Comparison of ENCODE assay signal across 14 mouse cellular contexts in genomic region chr9:63596660-63597059, GRCm38 (mm10). TPM values are rescaled to one million over a fixed set of nuclear protein-coding genes. Genes with fewer than 3 reads are reported as not detected.
DNase-seq lines count a peak whose midpoint lies in the region; ATAC-seq lines count a peak whose summit lies in the region.
"Had no signal": no experiment of that assay in that cellular context is flagged by ENCODE, and none has a peak within 500 bp of the region (broad histone marks: within the 10 kb centered on the region; RNA-seq: fewer than 3 reads in every experiment).

No protein-coding gene starts in this region.

- no peaks in the 10 kb centered on the region for H3K27me3 ChIP-seq in kidney, embryonic 14.5 days (ENCODE audit: control insufficient read depth, insufficient read depth, low read length)
- H3K27me3 ChIP-seq in limb, embryonic 12.5 days = no peaks in the 10 kb centered on the region
- H3K27me3 ChIP-seq: embryonic facial prominence, embryonic 13.5 days; liver, embryonic 13.5 days; midbrain, embryonic 13.5 days had no signal

- H3K4me2 ChIP-seq in kidney, embryonic 14.5 days (replicated peaks; ENCODE audit: low read depth, low read length) = no peak overlapping the region
- H3K4me2 ChIP-seq in limb, embryonic 12.5 days = no peak overlapping the region
- H3K4me2 ChIP-seq: embryonic facial prominence, embryonic 13.5 days; forebrain, embryonic 12.5 days; heart, embryonic 11.5 days; liver, embryonic 13.5 days; midbrain, embryonic 13.5 days had no signal

- H3K9me3 ChIP-seq in kidney, embryonic 14.5 days (ENCODE audit: control insufficient read depth, low read length) = no peaks in the 10 kb centered on the region
- H3K9me3 ChIP-seq in limb, embryonic 12.5 days = no peaks in the 10 kb centered on the region
- H3K9me3 ChIP-seq: embryonic facial prominence, embryonic 13.5 days; forebrain, embryonic 12.5 days; liver, embryonic 13.5 days; midbrain, embryonic 13.5 days had no signal

- H3K27ac ChIP-seq in kidney, embryonic 14.5 days (ENCODE audit: low read depth, low read length) = no peak overlapping the region
- H3K27ac ChIP-seq in limb, embryonic 12.5 days = peak overlapping the region; percentile 80
- H3K27ac ChIP-seq: embryonic facial prominence, embryonic 13.5 days; forebrain, embryonic 12.5 days; liver, embryonic 13.5 days; midbrain, embryonic 13.5 days had no signal

- no peaks in the 10 kb centered on the region for H3K4me1 ChIP-seq in kidney, embryonic 14.5 days (ENCODE audit: control insufficient read depth, insufficient read depth, low read length)
- H3K4me1 ChIP-seq in limb, embryonic 12.5 days (replicated peaks) = peaks cover 49% of the 10 kb centered on the region
- H3K4me1 ChIP-seq: embryonic facial prominence, embryonic 13.5 days; midbrain, embryonic 13.5 days had no signal

- DNase-seq in kidney, adult 18-20 months = peak; percentile 84
- DNase-seq in kidney, adult 8-10 months = peak; percentile 76 to 83
- DNase-seq in lung, postnatal 14 days = peak; percentile 87
- DNase-seq in ovary, postnatal 10 days (ENCODE audit: low spot score) = no peak
- DNase-seq in cerebellum, adult 11 months = no peak
- no peak for DNase-seq in B cell, adult 2 months
- DNase-seq: liver, embryonic 13.5 days; thymus, postnatal 25 days had no signal

- 77% methylated on average over 9 of the region's 9 CpGs for WGBS in kidney, embryonic 14.5 days
- 56% methylated on average over 9 of the region's 9 CpGs for WGBS in limb, embryonic 12.5 days

- H3K4me3 ChIP-seq in kidney, embryonic 14.5 days (ENCODE audit: low read length) = no peak overlapping the region
- no peak overlapping the region for H3K4me3 ChIP-seq in limb, embryonic 12.5 days (replicated peaks)
- H3K4me3 ChIP-seq: embryonic facial prominence, embryonic 13.5 days; forebrain, embryonic 12.5 days; liver, embryonic 13.5 days; midbrain, embryonic 13.5 days had no signal

- no peak overlapping the region for H3K9ac ChIP-seq in kidney, embryonic 14.5 days (ENCODE audit: low read depth, low read length)
- H3K9ac ChIP-seq in limb, embryonic 12.5 days (replicated peaks) = no peak overlapping the region
- H3K9ac ChIP-seq: embryonic facial prominence, embryonic 13.5 days; forebrain, embryonic 12.5 days; liver, embryonic 13.5 days; midbrain, embryonic 13.5 days had no signal

- ATAC-seq in kidney, embryonic 14.5 days (ENCODE audit: low FRiP score, low TSS enrichment) = no peak
- peak; percentile 43 for ATAC-seq in limb, embryonic 12.5 days (ENCODE audit: insufficient number of reproducible peaks, insufficient read depth, low FRiP score, low TSS enrichment, low read depth)
- ATAC-seq: midbrain, embryonic 13.5 days had no signal

- H3K36me3 ChIP-seq in kidney, embryonic 14.5 days (ENCODE audit: control insufficient read depth, insufficient read depth, low read length) = no peaks in the 10 kb centered on the region
- no peaks in the 10 kb centered on the region for H3K36me3 ChIP-seq in limb, embryonic 12.5 days
- H3K36me3 ChIP-seq: embryonic facial prominence, embryonic 13.5 days; forebrain, embryonic 12.5 days; liver, embryonic 13.5 days; midbrain, embryonic 13.5 days had no signal

RNA-seq across cellular contexts. Expression of gene Iqch, which starts 5.6 kb away (rescaled TPM):
- polyA plus RNA-seq in kidney, embryonic 14.5 days (2014; fragmentation: Nextera tagmentation; extraction: Ambion mirVana) = 0.09 TPM in 1 of 2 replicates, not detected in the other
- polyA plus RNA-seq in limb, embryonic 12.5 days (2016; fragmentation: Nextera tagmentation; extraction: Ambion mirVana) = 0.19 and 0.34 TPM in 2 replicates
- polyA plus RNA-seq: embryonic facial prominence, embryonic 13.5 days; forebrain, embryonic 12.5 days; liver, embryonic 13.5 days had no signal

RNA-seq across cellular contexts. Expression of gene Aagab, which starts 5.8 kb away (rescaled TPM):
- polyA plus RNA-seq in kidney, embryonic 14.5 days (2014; fragmentation: Nextera tagmentation; extraction: Ambion mirVana) = 18.9 and 31.1 TPM in 2 replicates
- polyA plus RNA-seq in limb, embryonic 12.5 days (2016; fragmentation: Nextera tagmentation; extraction: Ambion mirVana) = 29.5 and 30.1 TPM in 2 replicates

Comparison
In these comparisons a context has a peak if more than half of its experiments do, and no peak if none do; other contexts are left out.
1. DNase-seq: peak in kidney, adult 18-20 months (single experiment), kidney, adult 8-10 months (2 of 2) and lung, postnatal 14 days (single experiment); none in ovary, postnatal 10 days (single experiment), cerebellum, adult 11 months (single experiment) and B cell, adult 2 months (0 of 2).